Mouse (Mus musculus) heart, postnatal 0 days (tissue): ENCODE data around the gene Slc25a44.

Experiments
- CTCF ChIP-seq: IDR thresholded peaks from 2 replicates; pipeline ENCODE4 v1.5.1; 2016; ENCODE audit warnings: antibody characterized with exemption, control low read depth, low read depth
- EP300 ChIP-seq: IDR thresholded peaks from 2 replicates; pipeline ENCODE4 v1.6.1; 2016; ENCODE audit warnings: antibody characterized with exemption, low read depth

DNA sequence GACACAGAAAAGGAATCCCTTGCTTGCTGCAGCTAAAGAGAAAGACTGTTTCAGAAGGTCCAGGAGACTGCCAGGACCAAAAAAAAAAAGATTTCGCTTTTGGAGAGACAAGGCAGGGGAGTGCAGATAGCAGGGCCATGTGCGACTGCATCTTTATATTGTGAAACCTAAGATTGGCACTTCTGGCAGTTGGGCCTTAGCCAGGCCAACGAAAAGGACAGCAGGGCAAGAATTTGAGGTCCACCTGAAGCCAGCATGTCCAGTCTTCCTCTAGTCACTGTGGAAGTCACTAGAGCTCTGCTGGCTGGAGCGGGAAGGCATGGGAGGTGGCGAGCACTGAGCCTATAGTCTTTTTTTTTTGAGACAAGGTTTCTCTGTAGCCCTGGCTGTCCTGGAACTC is 16.0 kb downstream of the Slc25a44 start:
- no peak for TF ChIP-seq CTCF
- TF ChIP-seq EP300, result no peak
